Mouse (Mus musculus) CH12.LX (cell line): ENCODE results near the gene Lrrc37a.

Source experiments
- CTCF ChIP-seq, 2 experiments: IDR thresholded peaks in 1 of 2; conservative IDR thresholded peaks in 1 of 2; 2 replicates each; pipeline ENCODE4 v1.5.1; 2011 to 2012; ENCODE audit warnings: low read depth in 2 of 2, low read length in 2 of 2, improper control_type of control experiment in 1 of 2, inconsistent platforms in 1 of 2, mild to moderate bottlenecking in 1 of 2, moderate library complexity in 1 of 2
- POLR2A ChIP-seq: IDR thresholded peaks from 2 replicates; pipeline ENCODE4 v1.6.1; 2011; ENCODE audit warnings: low read depth, mild to moderate bottlenecking, improper control_type of control experiment, low read length
- SIN3A ChIP-seq: IDR thresholded peaks from 2 replicates; pipeline ENCODE4 v1.6.1; 2012; ENCODE audit warnings: low read length, improper control_type of control experiment, inconsistent platforms

GRCm38 (mm10) chr11:103504497-103504896 is at the start of gene Lrrc37a:
- TF ChIP-seq POLR2A (no peak), SIN3A (no peak), CTCF (conservative IDR thresholded peaks at IDR 0.05 in 1 of 2, IDR thresholded peaks at IDR 0.05 in 1 of 2; ENCODE audit: low read depth in 2 of 2, low read length in 2 of 2) (no peak)
